Mouse (Mus musculus) A20 (cell line): ENCODE results near the gene Gm266.
"Not testable (repeated sequence)": the region's sequence is repeated elsewhere in the genome, so short reads cannot be mapped to it uniquely, and the experiment has no call there.

Experiments
- DNase-seq: peaks from one replicate; pipeline ENCODE4 v3.0.0-alpha.2; 2011; ENCODE audit warnings: low read depth, low spot score

Gene Gm266

GRCm38 (mm10) chr12:111485652-111486306, at the start of gene Gm266:
Gene Gm266, minus strand, starts transcription at chr12:111485823.
- no peak for DNase-seq

- no peak for DNase-seq
Measured at GRCm38 (mm10) chr12:111535281-111535680, 49.7 kb upstream of the Gm266 start.

GRCm38 (mm10) chr12:111533096-111533794, 47.6 kb upstream of the Gm266 start:
- no peak for DNase-seq

- DNase-seq: no peak
Measured at GRCm38 (mm10) chr12:111529192-111529591, 43.6 kb upstream of the Gm266 start.

GRCm38 (mm10) chr12:111527643-111528281, 42.1 kb upstream of the Gm266 start:
- no peak for DNase-seq

GRCm38 (mm10) chr12:111524883-111525282, 39.3 kb upstream of the Gm266 start:
- no peak for DNase-seq

- no peak for DNase-seq
Measured at GRCm38 (mm10) chr12:111524469-111524868, 38.8 kb upstream of the Gm266 start.

GRCm38 (mm10) chr12:111520994-111521393, 35.4 kb upstream of the Gm266 start:
- no peak for DNase-seq

GRCm38 (mm10) chr12:111519821-111520220, 34.2 kb upstream of the Gm266 start:
- no peak for DNase-seq

- DNase-seq: no peak
Measured at GRCm38 (mm10) chr12:111518391-111518790, 32.8 kb upstream of the Gm266 start.

GRCm38 (mm10) chr12:111517901-111518300, 32.3 kb upstream of the Gm266 start:
- DNase-seq: no peak

GRCm38 (mm10) chr12:111516826-111517225, 31.2 kb upstream of the Gm266 start:
- peak; percentile 80 for DNase-seq

- no peak for DNase-seq
Measured at GRCm38 (mm10) chr12:111515920-111516319, 30.3 kb upstream of the Gm266 start.

- DNase-seq: no peak
Measured at GRCm38 (mm10) chr12:111514874-111515649, 29.4 kb upstream of the Gm266 start.

- DNase-seq: no peak
Measured at GRCm38 (mm10) chr12:111514231-111514792, 28.7 kb upstream of the Gm266 start.

- DNase-seq: no peak
Measured at GRCm38 (mm10) chr12:111513673-111514072, 28.1 kb upstream of the Gm266 start.

GRCm38 (mm10) chr12:111512572-111513063, 27.0 kb upstream of the Gm266 start:
- no peak for DNase-seq

GRCm38 (mm10) chr12:111508438-111508837, 22.8 kb upstream of the Gm266 start:
- not testable (repeated sequence) for DNase-seq

- DNase-seq: no peak
Measured at GRCm38 (mm10) chr12:111507962-111508361, 22.3 kb upstream of the Gm266 start.

- no peak for DNase-seq
Measured at GRCm38 (mm10) chr12:111507001-111507400, 21.4 kb upstream of the Gm266 start.

GRCm38 (mm10) chr12:111504904-111505303, 19.3 kb upstream of the Gm266 start:
- DNase-seq: peak; percentile 65
